Comparison of ENCODE assay signal across 9 mouse cellular contexts in the genomic region with DNA sequence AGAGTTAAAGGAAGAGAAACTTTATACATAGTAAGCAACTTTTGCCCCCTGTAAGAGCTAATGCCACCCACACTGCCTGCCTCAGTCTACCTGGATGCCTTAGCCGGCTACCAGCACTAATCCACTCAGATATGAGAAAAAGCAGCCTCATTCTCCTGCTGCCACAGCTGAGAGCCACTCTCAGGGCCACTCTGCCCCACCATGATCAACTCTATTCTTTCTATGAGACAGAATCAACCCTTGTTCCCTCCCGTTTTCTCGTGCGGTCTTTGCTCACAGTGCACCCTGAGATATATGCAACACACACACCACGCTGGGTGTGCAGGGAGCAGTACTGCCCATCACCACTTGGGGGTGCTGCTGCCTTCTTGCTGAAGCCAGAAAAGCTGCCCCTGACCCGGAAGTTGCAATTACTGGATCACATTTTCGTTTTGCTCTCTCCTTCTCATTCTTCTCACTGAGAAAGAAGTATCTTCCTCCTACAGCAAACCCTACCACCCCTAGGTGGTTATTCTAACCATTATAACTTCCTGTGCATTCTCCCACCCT. TPM values are rescaled to one million over a fixed set of nuclear protein-coding genes. Genes with fewer than 3 reads are reported as not detected.
DNase-seq lines count a peak whose midpoint lies in the region; ATAC-seq and TF ChIP-seq lines count a peak whose summit lies in the region.
"Had no signal": no experiment of that assay in that cellular context is flagged by ENCODE, and none has a peak within 500 bp of the region (broad histone marks: within the 10 kb centered on the region; RNA-seq: fewer than 3 reads in every experiment).

No protein-coding gene starts in this region.

- no peak for TF ChIP-seq EP300 in heart, postnatal 0 days (IDR thresholded peaks at IDR 0.05; ENCODE audit: low read depth)

- peak; percentile 74 for DNase-seq in hindbrain, embryonic 11.5 days (ENCODE audit: low spot score)
- no peak for DNase-seq in hindbrain, embryonic 14.5 days (ENCODE audit: low spot score)
- DNase-seq in R1 (ENCODE audit: low read depth, low spot score) = peak; percentile 67
- peak; percentile 67 to 68 for DNase-seq in cerebellum, postnatal 36 days
- DNase-seq in heart, postnatal 0 days (ENCODE audit: low spot score) = peak; percentile 48
- DNase-seq in limb, embryonic 10.5 days (ENCODE audit: low spot score) = peak; percentile 69
- DNase-seq in naive thymus-derived CD4-positive, alpha-beta T cell, adult 2 months (ENCODE audit: low read depth) = peak; percentile 92
- peak; percentile 87 for DNase-seq in thymus, postnatal 0 days (ENCODE audit: low spot score)

- no peak overlapping the region for H3K4me3 ChIP-seq in hindbrain, embryonic 11.5 days (ENCODE audit: low read depth, low read length)
- no peak overlapping the region for H3K4me3 ChIP-seq in hindbrain, embryonic 14.5 days (replicated peaks; ENCODE audit: low read length)
- H3K4me3 ChIP-seq in heart, postnatal 0 days (ENCODE audit: low read depth, low read length) = no peak overlapping the region
- no peak overlapping the region for H3K4me3 ChIP-seq in limb, embryonic 10.5 days
- H3K4me3 ChIP-seq: limb, embryonic 13.5 days had no signal

- no peaks in the 10 kb centered on the region for H3K27me3 ChIP-seq in hindbrain, embryonic 11.5 days (ENCODE audit: control insufficient read depth, insufficient read depth, low read length)
- H3K27me3 ChIP-seq in hindbrain, embryonic 14.5 days (ENCODE audit: control insufficient read depth, insufficient read depth, low read length) = no peaks in the 10 kb centered on the region
- H3K27me3 ChIP-seq in heart, postnatal 0 days (ENCODE audit: control insufficient read depth, insufficient read depth, low read length) = no peaks in the 10 kb centered on the region
- H3K27me3 ChIP-seq in limb, embryonic 10.5 days (ENCODE audit: low read depth, poor library complexity, severe bottlenecking) = no peaks in the 10 kb centered on the region
- H3K27me3 ChIP-seq: limb, embryonic 13.5 days had no signal

- no peaks in the 10 kb centered on the region for H3K36me3 ChIP-seq in hindbrain, embryonic 11.5 days (ENCODE audit: control insufficient read depth, insufficient read depth, low read length)
- no peaks in the 10 kb centered on the region for H3K36me3 ChIP-seq in hindbrain, embryonic 14.5 days (replicated peaks; ENCODE audit: control insufficient read depth, insufficient read depth)
- no peaks in the 10 kb centered on the region for H3K36me3 ChIP-seq in heart, postnatal 0 days (replicated peaks; ENCODE audit: control insufficient read depth, insufficient read depth, low read length)
- H3K36me3 ChIP-seq in limb, embryonic 10.5 days = peaks cover 4% of the 10 kb centered on the region; the same call in 1 of the 2 replicates

- H3K4me1 ChIP-seq in hindbrain, embryonic 11.5 days (replicated peaks; ENCODE audit: control insufficient read depth, insufficient read depth, low read length) = no peaks in the 10 kb centered on the region
- H3K4me1 ChIP-seq in hindbrain, embryonic 14.5 days (replicated peaks; ENCODE audit: control insufficient read depth, insufficient read depth, low read length) = 0 out of 2 replicates have a peak, but pooled peaks cover 5% of the 10 kb centered on the region
- no peaks in the 10 kb centered on the region for H3K4me1 ChIP-seq in heart, postnatal 0 days (ENCODE audit: control insufficient read depth, insufficient read depth)
- H3K4me1 ChIP-seq in limb, embryonic 10.5 days = peaks cover 3% of the 10 kb centered on the region; the same call in 1 of the 2 replicates

- no peaks in the 10 kb centered on the region for H3K9me3 ChIP-seq in hindbrain, embryonic 11.5 days (ENCODE audit: control insufficient read depth, low read length)
- H3K9me3 ChIP-seq in hindbrain, embryonic 14.5 days (ENCODE audit: control insufficient read depth, low read length) = no peaks in the 10 kb centered on the region
- no peaks in the 10 kb centered on the region for H3K9me3 ChIP-seq in heart, postnatal 0 days (replicated peaks; ENCODE audit: control insufficient read depth, low read length)
- no peaks in the 10 kb centered on the region for H3K9me3 ChIP-seq in limb, embryonic 10.5 days (replicated peaks)
- H3K9me3 ChIP-seq: limb, embryonic 13.5 days had no signal

- no peak overlapping the region for H3K4me2 ChIP-seq in hindbrain, embryonic 11.5 days (replicated peaks; ENCODE audit: low read depth, low read length)
- H3K4me2 ChIP-seq in hindbrain, embryonic 14.5 days (replicated peaks) = no peak overlapping the region
- no peak overlapping the region for H3K4me2 ChIP-seq in heart, postnatal 0 days (ENCODE audit: low read depth, low read length)
- H3K4me2 ChIP-seq: limb, embryonic 13.5 days had no signal

- H3K27ac ChIP-seq in hindbrain, embryonic 11.5 days (ENCODE audit: low read depth, low read length) = no peak overlapping the region
- no peak overlapping the region for H3K27ac ChIP-seq in hindbrain, embryonic 14.5 days
- no peak overlapping the region for H3K27ac ChIP-seq in heart, postnatal 0 days (ENCODE audit: low read depth)
- no peak overlapping the region for H3K27ac ChIP-seq in limb, embryonic 10.5 days
- H3K27ac ChIP-seq: limb, embryonic 13.5 days had no signal

- no peak for ATAC-seq in hindbrain, embryonic 11.5 days (ENCODE audit: low FRiP score)
- ATAC-seq in hindbrain, embryonic 14.5 days (ENCODE audit: low FRiP score) = no peak
- no peak for ATAC-seq in heart, postnatal 0 days (ENCODE audit: insufficient read depth, low read depth)

- 47% methylated on average over 7 of the region's 7 CpGs for WGBS in hindbrain, embryonic 11.5 days
- WGBS in hindbrain, embryonic 14.5 days = 41% methylated on average over 7 of the region's 7 CpGs
- whole genome bisulfite sequencing in heart, postnatal 0 days = 43% methylated on average over 7 of the region's 7 CpGs
- WGBS in limb, embryonic 10.5 days = 51% methylated on average over 7 of the region's 7 CpGs

- peak; percentile 67 for TF ChIP-seq CTCF in heart, postnatal 0 days (IDR thresholded peaks at IDR 0.05; ENCODE audit: low read depth)

- H3K9ac ChIP-seq in hindbrain, embryonic 11.5 days (ENCODE audit: low read depth, low read length) = no peak overlapping the region
- no peak overlapping the region for H3K9ac ChIP-seq in hindbrain, embryonic 14.5 days
- H3K9ac ChIP-seq in heart, postnatal 0 days (replicated peaks; ENCODE audit: low read depth, low read length) = no peak overlapping the region
- H3K9ac ChIP-seq: limb, embryonic 13.5 days had no signal

RNA-seq across cellular contexts. Expression of a gene that starts 8.2 kb away (rescaled TPM):
- 3.8 and 4.1 TPM in 2 replicates for polyA plus RNA-seq in hindbrain, embryonic 11.5 days (2014; fragmentation: Nextera tagmentation; extraction: Ambion mirVana)
- polyA plus RNA-seq in hindbrain, embryonic 14.5 days (2014; fragmentation: Nextera tagmentation; extraction: Ambion mirVana) = 6.1 and 6.6 TPM in 2 replicates
- not detected in 2 replicates for total RNA-seq in heart, postnatal 0 days (2014; rRNA removed; ENCODE audit: low replicate concordance)
- polyA plus RNA-seq in heart, postnatal 0 days (2015; fragmentation: Nextera tagmentation; extraction: Ambion mirVana) = 3.3 and 4.8 TPM in 2 replicates
- 4.6 and 5.9 TPM in 2 replicates for polyA plus RNA-seq in limb, embryonic 10.5 days (2016; fragmentation: Nextera tagmentation; extraction: Ambion mirVana)
- polyA plus RNA-seq in thymus, postnatal 0 days (2015; fragmentation: Nextera tagmentation; extraction: Ambion mirVana) = 7.6 and 7.9 TPM in 2 replicates
